Mouse (Mus musculus) midbrain, embryonic 12.5 days (tissue): ENCODE results near the gene Myadm. TPM values are rescaled to one million over a fixed set of nuclear protein-coding genes. Genes with fewer than 3 reads are reported as not detected.

Source experiments
- ATAC-seq: fragments of 200-750 bp; cut with Nextera tagmentation; 2 replicates; pipeline ENCODE4 v1.8.0; 2017; ENCODE audit warnings: low read depth, moderate TSS enrichment, moderate library complexity; ENCODE audit not compliant: low FRiP score
- H3K27ac ChIP-seq: fragments of 300-500 bp; sonication (generic); replicated peaks from 2 replicates; pipeline ENCODE4 v1.5.1; 2016; ENCODE audit warnings: mild to moderate bottlenecking
- H3K27me3 ChIP-seq: fragments of 300-500 bp; sonication (generic); 2 replicates; pipeline ENCODE4 v1.6.1; 2016; ENCODE audit warnings: mild to moderate bottlenecking
- H3K36me3 ChIP-seq: fragments of 300-500 bp; sonication (generic); 2 replicates; pipeline ENCODE4 v1.6.1; 2016
- H3K4me1 ChIP-seq: fragments of 300-500 bp; sonication (generic); 2 replicates; pipeline ENCODE4 v1.6.1; 2016
- H3K4me2 ChIP-seq: fragments of 300-500 bp; sonication (generic); replicated peaks from 2 replicates; pipeline ENCODE4 v1.6.1; 2016; ENCODE audit warnings: mild to moderate bottlenecking, moderate library complexity
- H3K4me3 ChIP-seq: fragments of 300-500 bp; sonication (generic); 2 replicates; pipeline ENCODE4 v1.5.1; 2016; ENCODE audit warnings: mild to moderate bottlenecking
- H3K9ac ChIP-seq: fragments of 300-500 bp; sonication (generic); replicated peaks from 2 replicates; pipeline ENCODE4 v1.6.1; 2016; ENCODE audit warnings: mild to moderate bottlenecking, moderate library complexity
- H3K9me3 ChIP-seq: fragments of 300-500 bp; sonication (generic); 2 replicates; pipeline ENCODE4 v1.6.1; 2016; ENCODE audit warnings: mild to moderate bottlenecking
- WGBS: fragments of 180-500 bp; shearing (Covaris S2); methylation state at CpG from one replicate; pipeline ENCODE4 v1.1.7; 2016; 5-methylcytosine and 5-hydroxymethylcytosine counted together
- polyA plus RNA-seq: library from polyadenylated mRNA; unstranded; fragments of >200 nt; fragmentation: Nextera tagmentation; extraction: Ambion mirVana; gene quantifications from 2 replicates; pipeline ENCODE4 v1.2.1, GENCODE M21; 2016

The Myadm gene
- polyA plus RNA-seq, 1 experiment from 2014 or later: 31.7 TPM

DNA sequence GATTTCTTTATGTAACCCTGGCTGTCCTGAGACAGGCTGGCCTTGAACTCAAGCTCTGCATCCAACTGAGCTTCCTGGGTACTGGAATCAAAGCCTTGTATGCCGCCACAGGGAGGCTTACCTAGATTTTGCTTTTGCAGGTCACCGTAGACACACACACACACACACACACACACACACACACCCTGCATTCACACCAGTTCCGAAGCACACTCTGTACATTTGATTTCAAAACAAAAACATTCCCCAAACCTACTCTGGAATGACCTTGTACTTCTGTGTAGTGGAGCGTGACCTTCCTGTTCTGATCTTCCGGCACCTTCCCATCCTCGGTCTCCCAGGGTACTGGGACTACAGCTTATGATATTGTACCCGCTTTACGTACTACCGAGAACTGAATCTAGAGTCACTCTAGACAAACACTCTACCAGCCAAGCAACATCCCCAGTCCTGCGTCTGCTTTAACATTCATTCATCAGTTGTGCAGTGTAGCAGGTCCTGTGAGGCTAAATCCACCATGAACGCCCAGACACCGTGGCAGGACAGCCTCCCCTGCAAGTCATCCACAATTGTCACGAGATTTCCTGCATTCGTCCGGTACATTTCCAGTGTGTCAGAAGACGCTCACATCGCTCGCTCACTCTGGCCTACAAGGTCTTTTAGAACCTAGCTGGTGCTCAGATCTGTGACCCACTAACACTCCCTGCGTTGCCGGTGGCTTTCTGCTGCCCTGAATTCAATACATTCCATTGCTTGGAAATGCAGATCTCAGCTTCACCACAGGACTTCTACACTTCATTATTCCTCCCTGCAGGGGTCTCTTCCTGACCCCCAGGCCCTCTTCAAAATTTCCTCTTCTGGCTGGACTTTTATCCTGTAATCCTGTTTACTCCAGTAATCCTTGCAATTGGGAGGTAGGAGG is 58.7 kb downstream of the Myadm start:
- H3K9ac ChIP-seq: no peak overlapping the region
- 18% methylated on average over 20 of the region's 20 CpGs for WGBS
- H3K27ac ChIP-seq: no peak overlapping the region
- H3K4me2 ChIP-seq: no peak overlapping the region
- H3K4me3 ChIP-seq: no peak overlapping the region
- peaks cover 39% of the 10 kb centered on the region; the same call in 1 of the 2 replicates for H3K27me3 ChIP-seq
- H3K9me3 ChIP-seq: no peaks in the 10 kb centered on the region
- no peak for ATAC-seq
- H3K36me3 ChIP-seq: peaks cover 84% of the 10 kb centered on the region
- H3K4me1 ChIP-seq: peaks cover 7% of the 10 kb centered on the region

DNA sequence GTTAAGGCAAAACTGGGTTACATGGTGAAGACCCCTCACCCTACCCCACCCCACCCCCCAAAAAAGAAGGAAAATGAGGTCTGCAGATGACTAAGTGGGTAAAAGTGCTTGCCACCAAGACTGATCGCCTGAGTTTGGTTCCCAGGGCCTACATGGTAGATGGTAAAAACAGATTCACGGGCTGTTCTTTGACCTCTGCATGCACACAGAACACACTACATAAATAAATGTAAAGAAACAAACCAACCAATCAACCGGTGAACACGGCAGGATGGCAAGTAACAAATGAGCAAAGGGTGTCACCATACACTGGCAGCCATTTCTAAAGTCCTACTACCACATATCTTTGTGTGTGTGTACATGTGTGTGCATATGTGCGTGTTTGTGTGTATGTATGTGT is 59.4 kb downstream of the Myadm start:
- peaks cover 7% of the 10 kb centered on the region for H3K4me1 ChIP-seq
- no peak for ATAC-seq
- peaks cover 39% of the 10 kb centered on the region; the same call in 1 of the 2 replicates for H3K27me3 ChIP-seq
- no peak overlapping the region for H3K4me2 ChIP-seq
- peaks cover 78% of the 10 kb centered on the region for H3K36me3 ChIP-seq
- WGBS: 50% methylated on average over 5 of the region's 5 CpGs
- H3K27ac ChIP-seq: no peak overlapping the region
- H3K4me3 ChIP-seq: no peak overlapping the region
- H3K9me3 ChIP-seq: no peaks in the 10 kb centered on the region
- no peak overlapping the region for H3K9ac ChIP-seq

DNA sequence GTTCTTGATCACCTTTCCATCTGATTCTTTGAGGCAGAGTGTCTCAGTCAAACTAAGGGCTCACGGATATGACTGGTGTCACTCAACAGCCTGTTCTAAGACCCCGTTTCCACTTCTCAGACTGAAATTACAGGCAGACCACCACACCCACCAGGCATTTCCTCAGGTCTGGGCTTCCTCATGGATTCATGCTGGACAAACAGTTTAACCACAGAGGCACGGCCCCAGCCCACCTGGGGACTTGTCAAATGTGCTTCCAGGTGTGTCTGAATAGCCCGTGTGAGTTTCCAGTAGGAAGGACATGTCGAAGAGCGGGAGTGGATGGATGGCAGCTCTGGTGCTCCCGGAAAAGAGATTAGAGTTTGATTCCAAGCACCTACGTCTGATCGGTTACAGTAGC is 60.9 kb downstream of the Myadm start:
- WGBS: 90% methylated on average over 9 of the region's 9 CpGs
- Histone ChIP-seq H3K4me1 (peaks cover 7% of the 10 kb centered on the region), H3K27ac (no peak overlapping the region), H3K4me3 (no peak overlapping the region), H3K4me2 (no peak overlapping the region), H3K9ac (no peak overlapping the region), H3K27me3 (peaks cover 39% of the 10 kb centered on the region; the same call in 1 of the 2 replicates), H3K9me3 (no peaks in the 10 kb centered on the region), H3K36me3 (peaks cover 71% of the 10 kb centered on the region)
- ATAC-seq: no peak

Other genes with a start within 250 kb of the Myadm start
- gene AU018091, start 119.9 kb upstream of the Myadm start, polyA plus RNA-seq: 0.14 and 0.17 TPM in 2 replicates
- not detected in 2 replicates for gene Nlrp12, start 39.3 kb upstream of the Myadm start, polyA plus RNA-seq
- 0.48 and 2.4 TPM in 2 replicates for gene Prkcg, start 99 bp downstream of the Myadm start, polyA plus RNA-seq
- gene Cacng7, start 43.9 kb downstream of the Myadm start, polyA plus RNA-seq: 3.5 and 4.2 TPM in 2 replicates
- gene Cacng8, start 101.6 kb downstream of the Myadm start, polyA plus RNA-seq: 7.4 and 7.9 TPM in 2 replicates
- 0.20 TPM in 1 of 2 replicates, not detected in the other for gene Cacng6, start 135.1 kb downstream of the Myadm start, polyA plus RNA-seq
- gene Tarm1, start 213.5 kb downstream of the Myadm start, polyA plus RNA-seq: not detected in 2 replicates